Mouse (Mus musculus) ES-Bruce4 (cell line): ENCODE measurements around the gene Nrtn. TPM values are rescaled to one million over a fixed set of nuclear protein-coding genes. Genes with fewer than 3 reads are reported as not detected.

ENCODE experiments used
- H3K27ac ChIP-seq: 2 replicates; pipeline ENCODE4 v1.5.1; 2012; ENCODE audit warnings: low read length, inconsistent platforms; ENCODE audit not compliant: insufficient read depth
- H3K27me3 ChIP-seq: 2 replicates; pipeline ENCODE4 v1.6.1; 2012; ENCODE audit warnings: mild to moderate bottlenecking, low read length, inconsistent platforms; ENCODE audit not compliant: control insufficient read depth, poor library complexity, insufficient read depth, severe bottlenecking
- H3K36me3 ChIP-seq: 2 replicates; pipeline ENCODE4 v1.6.1; 2012; ENCODE audit warnings: inconsistent platforms, mild to moderate bottlenecking, low read length, moderate library complexity; ENCODE audit not compliant: control insufficient read depth, poor library complexity, insufficient read depth, severe bottlenecking
- H3K4me1 ChIP-seq: one replicate; pipeline ENCODE4 v1.8.1; 2011; ENCODE audit warnings: low read length; ENCODE audit not compliant: control insufficient read depth, insufficient read depth
- H3K4me3 ChIP-seq: 2 replicates; pipeline ENCODE4 v1.5.1; 2011; ENCODE audit warnings: low read depth, mild to moderate bottlenecking, low read length
- H3K9ac ChIP-seq: 2 replicates; pipeline ENCODE4 v1.6.1; 2012; ENCODE audit warnings: low read depth, mild to moderate bottlenecking, inconsistent platforms; ENCODE audit not compliant: poor library complexity, severe bottlenecking
- H3K9me3 ChIP-seq: replicated peaks from 2 replicates; pipeline ENCODE4 v1.6.1; 2012; ENCODE audit warnings: mild to moderate bottlenecking, low read length, inconsistent platforms; ENCODE audit not compliant: control insufficient read depth, poor library complexity, insufficient read depth, severe bottlenecking
- CTCF ChIP-seq: IDR thresholded peaks from one replicate; pipeline ENCODE4 v1.8.1; 2011; ENCODE audit warnings: low read depth, low read length
- EP300 ChIP-seq: IDR thresholded peaks from 2 replicates; pipeline ENCODE4 v1.6.1; 2011; ENCODE audit warnings: low read depth, low read length; ENCODE audit not compliant: insufficient read depth
- POLR2A ChIP-seq: IDR thresholded peaks from one replicate; pipeline ENCODE4 v1.8.1; 2011; ENCODE audit warnings: low read length; ENCODE audit not compliant: insufficient read depth
- polyA plus RNA-seq: library from polyadenylated mRNA; stranded (reverse); fragments of >200 nt; gene quantifications from 2 replicates; pipeline ENCODE4 v1.2.4, GENCODE M21; 2011; ENCODE audit warnings: low read depth; ENCODE audit not compliant: missing spikeins, insufficient read depth, insufficient read length

Nrtn gene
- polyA plus RNA-seq, 1 experiment = 8.1 TPM

DNA sequence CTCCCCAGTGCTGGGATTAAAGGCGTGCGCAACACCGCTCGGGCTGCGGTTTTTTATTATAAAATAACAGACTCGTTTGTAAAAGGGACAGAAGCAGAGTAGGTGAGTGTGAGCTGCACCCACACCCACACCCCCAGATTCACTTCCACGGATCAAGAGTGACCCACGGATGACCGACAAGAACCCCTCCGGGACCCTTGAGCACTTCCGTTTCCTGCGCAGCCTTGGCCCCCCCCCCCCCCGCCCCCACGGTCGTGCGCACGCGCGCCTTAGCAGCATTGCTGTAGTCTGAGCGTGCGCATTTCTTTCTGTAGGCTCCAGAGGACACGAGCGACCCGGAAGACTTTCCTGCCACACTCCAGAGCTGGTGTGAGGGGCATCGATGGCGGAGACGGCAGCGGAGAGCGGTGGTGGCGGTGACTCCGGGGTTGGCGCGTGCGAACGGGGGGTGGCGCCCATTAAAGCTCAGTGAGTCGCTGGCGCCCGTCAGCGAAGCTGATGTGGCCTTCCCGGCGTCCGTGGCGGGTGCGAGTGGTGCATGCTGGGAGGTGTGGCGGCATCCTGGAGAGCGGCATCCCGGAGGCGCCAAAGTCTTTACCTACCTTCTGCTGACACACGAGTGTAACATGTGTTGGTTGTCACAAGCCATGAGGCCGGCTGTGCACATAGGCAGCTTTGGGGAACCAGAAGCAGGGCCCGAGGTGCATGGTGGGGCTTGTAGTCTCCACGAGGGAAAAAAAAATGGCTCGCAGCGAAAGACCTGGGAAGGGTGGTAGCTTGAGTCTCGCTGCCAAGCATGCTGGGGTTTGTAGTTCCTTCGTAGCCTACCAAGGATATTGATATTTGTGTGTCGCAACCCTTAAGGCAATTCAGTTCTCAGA lies 7.4 kb upstream of the Nrtn start, which contains the start of gene Dus3l:
Dus3l (plus strand) TSS at position 284 of the 881 bp plus-strand sequence.
- Histone ChIP-seq H3K27me3 (no peaks in the 10 kb centered on the region), H3K4me1 (no peaks in the 10 kb centered on the region), H3K4me3 (peak within 1 kb of the TSS; percentile 92), H3K9me3 (no peaks in the 10 kb centered on the region), H3K27ac (peak within 1 kb of the TSS; percentile 72), H3K9ac (peak within 1 kb of the TSS; percentile 92), H3K36me3 (no peaks in the 10 kb centered on the region; the same call in 1 of the 2 replicates)
- TF ChIP-seq CTCF = no peak
- peak; percentile 52 for TF ChIP-seq POLR2A
- no peak for TF ChIP-seq EP300

DNA sequence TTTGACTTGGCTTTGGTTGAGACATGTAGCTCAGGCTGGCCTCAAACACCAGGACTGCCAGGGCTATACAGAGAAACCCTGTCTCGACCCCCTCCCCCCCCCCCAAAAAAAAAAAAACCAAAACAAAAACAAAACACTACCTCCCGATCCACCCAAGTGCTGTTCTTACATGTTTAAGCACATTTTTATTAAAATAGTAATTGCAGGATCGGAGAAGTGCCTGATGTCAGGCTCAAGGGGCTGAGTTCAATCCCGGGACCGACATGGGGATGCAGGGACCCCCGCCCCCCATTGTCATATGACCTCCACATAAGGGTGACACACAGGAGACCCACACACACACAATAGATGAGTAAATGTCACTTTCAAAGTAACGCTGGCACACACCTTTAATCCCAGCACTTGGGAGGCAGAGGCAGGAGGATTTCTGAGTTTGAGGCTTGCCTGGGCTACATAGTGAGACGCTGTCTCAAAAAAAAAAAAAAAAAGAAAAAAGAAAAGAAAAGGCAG lies 6.5 kb upstream of the Nrtn start:
- Histone ChIP-seq H3K4me1 (no peaks in the 10 kb centered on the region), H3K36me3 (no peaks in the 10 kb centered on the region), H3K27ac (peak overlapping the region; percentile 21; the same call in 1 of the 2 replicates), H3K9ac (peak overlapping the region; percentile 92), H3K4me3 (peak overlapping the region; percentile 92), H3K9me3 (no peaks in the 10 kb centered on the region), H3K27me3 (no peaks in the 10 kb centered on the region)
- TF ChIP-seq POLR2A (no peak), EP300 (no peak), CTCF (no peak)

GRCm38 (mm10) chr17:56762769-56763731 lies 5.7 kb upstream of the Nrtn start:
- TF ChIP-seq EP300 (no peak), POLR2A (no peak), CTCF (peak; percentile 50)
- Histone ChIP-seq H3K27ac (peak overlapping the region; percentile 42; the same call in 1 of the 2 replicates), H3K9ac (peak overlapping the region; percentile 39), H3K9me3 (no peaks in the 10 kb centered on the region), H3K4me3 (peak overlapping the region; percentile 55), H3K36me3 (no peaks in the 10 kb centered on the region), H3K4me1 (peaks cover 3% of the 10 kb centered on the region), H3K27me3 (no peaks in the 10 kb centered on the region)

DNA sequence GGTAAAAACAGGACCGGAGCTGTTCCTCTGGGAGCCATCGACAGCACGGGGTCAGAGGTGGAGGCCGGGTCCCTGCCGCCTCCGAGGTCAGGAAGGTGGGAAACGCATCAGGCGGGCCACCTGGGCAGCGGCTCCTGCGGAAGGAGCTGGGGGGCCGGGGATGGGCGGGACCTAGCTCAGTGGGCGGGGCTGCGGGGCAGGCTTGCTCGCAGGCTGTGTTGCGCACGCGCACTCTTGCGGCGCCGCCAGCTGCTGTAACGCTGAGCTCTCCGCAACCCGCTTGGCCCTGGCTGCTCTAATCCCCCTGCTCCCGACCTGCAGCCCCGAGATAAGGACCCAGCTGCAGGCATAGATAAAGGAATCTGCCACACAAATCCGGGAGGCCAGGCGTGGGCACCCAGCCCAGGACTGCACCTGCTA lies 4.7 kb upstream of the Nrtn start:
- Histone ChIP-seq H3K4me3 (peak overlapping the region; percentile 55), H3K4me1 (peaks cover 3% of the 10 kb centered on the region)

GRCm38 (mm10) chr17:56761077-56761476 lies 3.7 kb upstream of the Nrtn start:
- Histone ChIP-seq H3K4me1 (peaks cover 3% of the 10 kb centered on the region), H3K27ac (no peak overlapping the region), H3K27me3 (no peaks in the 10 kb centered on the region), H3K9me3 (no peaks in the 10 kb centered on the region), H3K9ac (no peak overlapping the region), H3K36me3 (no peaks in the 10 kb centered on the region), H3K4me3 (no peak overlapping the region)
- no peak for TF ChIP-seq CTCF
- no peak for TF ChIP-seq POLR2A
- no peak for TF ChIP-seq EP300

More for the DNA sequence above, 4.7 kb upstream of the Nrtn start:
- peak; percentile 55 for TF ChIP-seq POLR2A
- no peak for TF ChIP-seq EP300
- H3K27ac ChIP-seq = no peak overlapping the region
- no peaks in the 10 kb centered on the region for H3K27me3 ChIP-seq
- peak overlapping the region; percentile 39 for H3K9ac ChIP-seq
- H3K9me3 ChIP-seq = no peaks in the 10 kb centered on the region
- H3K36me3 ChIP-seq = no peaks in the 10 kb centered on the region

GRCm38 (mm10) chr17:56759261-56759660 lies 1.9 kb upstream of the Nrtn start:
- H3K27ac ChIP-seq = no peak overlapping the region
- H3K27me3 ChIP-seq = no peaks in the 10 kb centered on the region
- no peak overlapping the region for H3K9ac ChIP-seq
- H3K4me3 ChIP-seq = no peak overlapping the region
- H3K36me3 ChIP-seq = no peaks in the 10 kb centered on the region
- H3K4me1 ChIP-seq = peaks cover 3% of the 10 kb centered on the region
- H3K9me3 ChIP-seq = no peaks in the 10 kb centered on the region
- no peak for TF ChIP-seq POLR2A
- no peak for TF ChIP-seq EP300
- no peak for TF ChIP-seq CTCF
